ENCODE assay signal across 9 mouse cellular contexts in the genomic region with DNA sequence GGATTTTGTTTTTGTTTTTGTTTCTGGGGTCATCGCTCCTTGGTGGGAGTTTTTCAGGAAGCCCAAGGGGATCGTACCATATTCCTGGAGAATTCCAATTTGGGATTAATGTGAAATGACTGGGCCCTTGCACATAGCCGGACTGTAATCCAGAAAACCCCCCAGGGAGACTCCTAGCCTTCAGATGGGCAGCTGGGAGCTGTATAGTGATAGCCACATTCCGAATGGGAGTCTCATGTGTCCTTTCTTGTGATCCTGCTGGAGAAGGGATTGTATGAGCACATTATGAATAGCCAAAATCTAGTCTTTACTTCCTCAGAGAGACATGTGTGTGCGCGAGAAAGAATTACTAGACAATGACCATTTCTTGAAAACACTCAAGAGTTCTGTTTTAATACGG. TPM values are rescaled to one million over a fixed set of nuclear protein-coding genes. Genes with fewer than 3 reads are reported as not detected.
DNase-seq lines count a peak whose midpoint lies in the region; ATAC-seq and TF ChIP-seq lines count a peak whose summit lies in the region.
"Had no signal": no experiment of that assay in that cellular context is flagged by ENCODE, and none has a peak within 500 bp of the region (broad histone marks: within the 10 kb centered on the region; RNA-seq: fewer than 3 reads in every experiment).

No protein-coding gene starts in this region.

- no peak for TF ChIP-seq CTCF in E14TG2a.4 (conservative IDR thresholded peaks at IDR 0.05; ENCODE audit: low read length)

- ATAC-seq in heart, embryonic 16.5 days (replicated peaks; ENCODE audit: extremely low read depth, insufficient read depth, low FRiP score) = no peak
- no peak for ATAC-seq in liver, embryonic 15.5 days (ENCODE audit: insufficient read depth)

- no peak for DNase-seq in layer of hippocampus, adult 9-10 months (ENCODE audit: low spot score)
- no peak for DNase-seq in urinary bladder, postnatal 10 days (ENCODE audit: low spot score)
- no peak for DNase-seq in cerebellum, adult 8-10 months
- DNase-seq in thymus, postnatal 0 days (ENCODE audit: low spot score) = no peak
- DNase-seq: right cerebral cortex, postnatal 4 days had no signal

- H3K4me2 ChIP-seq in heart, embryonic 16.5 days (ENCODE audit: low read depth, low read length) = peak overlapping the region; percentile 84
- peak overlapping the region; percentile 98 for H3K4me2 ChIP-seq in liver, embryonic 15.5 days

- H3K27me3 ChIP-seq in E14TG2a.4 (ENCODE audit: insufficient read depth, low read length) = peaks cover 49% of the 10 kb centered on the region
- H3K27me3 ChIP-seq in heart, embryonic 16.5 days (ENCODE audit: control insufficient read depth, insufficient read depth, low read length) = 0 out of 2 replicates have a peak, but pooled peaks cover 2% of the 10 kb centered on the region
- H3K27me3 ChIP-seq in liver, embryonic 15.5 days = peaks cover 56% of the 10 kb centered on the region

- H3K9me3 ChIP-seq in E14TG2a.4 (ENCODE audit: low read length) = no peaks in the 10 kb centered on the region
- no peaks in the 10 kb centered on the region for H3K9me3 ChIP-seq in heart, embryonic 16.5 days (replicated peaks; ENCODE audit: control insufficient read depth, low read length)
- no peaks in the 10 kb centered on the region for H3K9me3 ChIP-seq in liver, embryonic 15.5 days (replicated peaks)

- peak overlapping the region; percentile 84; the same call in 1 of the 2 replicates for H3K4me3 ChIP-seq in E14TG2a.4 (replicated peaks; ENCODE audit: low read length)
- H3K4me3 ChIP-seq in brown adipose tissue, adult 24 weeks (ENCODE audit: insufficient read depth, low read depth, low read length) = peak overlapping the region; percentile 26
- H3K4me3 ChIP-seq in heart, embryonic 16.5 days (ENCODE audit: low read length) = peak overlapping the region; percentile 72
- H3K4me3 ChIP-seq in liver, embryonic 15.5 days (replicated peaks) = peak overlapping the region; percentile 79

- 51% methylated on average over 7 of the region's 7 CpGs for WGBS in heart, embryonic 16.5 days
- 68% methylated on average over 7 of the region's 7 CpGs for WGBS in liver, embryonic 15.5 days (ENCODE audit: insufficient replicate concordance)

- H3K36me3 ChIP-seq in E14TG2a.4 (ENCODE audit: insufficient read depth, low read length) = no peaks in the 10 kb centered on the region; the same call in 1 of the 2 replicates
- no peaks in the 10 kb centered on the region for H3K36me3 ChIP-seq in heart, embryonic 16.5 days (ENCODE audit: control insufficient read depth, insufficient read depth)
- H3K36me3 ChIP-seq in liver, embryonic 15.5 days (replicated peaks) = no peaks in the 10 kb centered on the region

- H3K9ac ChIP-seq in heart, embryonic 16.5 days (ENCODE audit: low read length) = peak overlapping the region; percentile 89
- no peak overlapping the region for H3K9ac ChIP-seq in liver, embryonic 15.5 days

- peaks cover 15% of the 10 kb centered on the region for H3K4me1 ChIP-seq in E14TG2a.4 (replicated peaks; ENCODE audit: low read depth, low read length)
- H3K4me1 ChIP-seq in brown adipose tissue, adult 24 weeks (ENCODE audit: control insufficient read depth, insufficient read depth, insufficient read length, low read length) = peaks cover 4% of the 10 kb centered on the region; the same call in 1 of the 2 replicates
- H3K4me1 ChIP-seq in heart, embryonic 16.5 days (ENCODE audit: control insufficient read depth, insufficient read depth, low read length) = peaks cover 16% of the 10 kb centered on the region
- peaks cover 14% of the 10 kb centered on the region for H3K4me1 ChIP-seq in liver, embryonic 15.5 days (replicated peaks)

- no peak overlapping the region for H3K27ac ChIP-seq in brown adipose tissue, adult 24 weeks (replicated peaks; ENCODE audit: low read depth, low read length)
- H3K27ac ChIP-seq in heart, embryonic 16.5 days (ENCODE audit: low read length) = no peak overlapping the region
- no peak overlapping the region for H3K27ac ChIP-seq in liver, embryonic 15.5 days (replicated peaks)

RNA-seq across cellular contexts. Expression of gene Tulp4, which starts 1.9 kb away (rescaled TPM):
- 27.4 and 37.1 TPM in 2 replicates for polyA plus RNA-seq in brown adipose tissue, adult 24 weeks (2012; ENCODE audit: insufficient read depth, insufficient read length, missing spikeins)
- 63.1 and 70.2 TPM in 2 replicates for polyA plus RNA-seq in heart, embryonic 16.5 days (2015; fragmentation: Nextera tagmentation; extraction: Ambion mirVana)
- polyA plus RNA-seq in liver, embryonic 15.5 days (2015; fragmentation: Nextera tagmentation; extraction: Ambion mirVana) = 30.5 and 38.3 TPM in 2 replicates
- 40.8 and 46.4 TPM in 2 replicates for polyA plus RNA-seq in thymus, postnatal 0 days (2015; fragmentation: Nextera tagmentation; extraction: Ambion mirVana)

RNA-seq across cellular contexts. Expression of gene Gtf2h5, which starts 28.6 kb away (rescaled TPM):
- polyA plus RNA-seq in brown adipose tissue, adult 24 weeks (2012; ENCODE audit: insufficient read depth, insufficient read length, missing spikeins) = 118 and 149 TPM in 2 replicates
- 128 and 134 TPM in 2 replicates for polyA plus RNA-seq in heart, embryonic 16.5 days (2015; fragmentation: Nextera tagmentation; extraction: Ambion mirVana)
- polyA plus RNA-seq in liver, embryonic 15.5 days (2015; fragmentation: Nextera tagmentation; extraction: Ambion mirVana) = 63.2 and 73.0 TPM in 2 replicates
- 177 and 185 TPM in 2 replicates for polyA plus RNA-seq in thymus, postnatal 0 days (2015; fragmentation: Nextera tagmentation; extraction: Ambion mirVana)

RNA-seq across cellular contexts. Expression of gene Serac1, which starts 28.6 kb away (rescaled TPM):
- 3.9 and 5.0 TPM in 2 replicates for polyA plus RNA-seq in brown adipose tissue, adult 24 weeks (2012; ENCODE audit: insufficient read depth, insufficient read length, missing spikeins)
- polyA plus RNA-seq in heart, embryonic 16.5 days (2015; fragmentation: Nextera tagmentation; extraction: Ambion mirVana) = 4.7 and 5.3 TPM in 2 replicates
- polyA plus RNA-seq in liver, embryonic 15.5 days (2015; fragmentation: Nextera tagmentation; extraction: Ambion mirVana) = 1.0 and 1.8 TPM in 2 replicates
- 2.5 and 2.9 TPM in 2 replicates for polyA plus RNA-seq in thymus, postnatal 0 days (2015; fragmentation: Nextera tagmentation; extraction: Ambion mirVana)

Comparison
In these comparisons a context has a peak if more than half of its experiments do, and no peak if none do; other contexts are left out.
1. H3K4me3 ChIP-seq: peak in every context shown above with its lines; median percentile 84 in E14TG2a.4; 79 in liver, embryonic 15.5 days; 72 in heart, embryonic 16.5 days; 26 in brown adipose tissue, adult 24 weeks.